Mouse (Mus musculus): ENCODE results near the gene Eif4g1. TPM values are rescaled to one million over a fixed set of nuclear protein-coding genes. Genes with fewer than 3 reads are reported as not detected.

Gene Eif4g1
- polyA plus RNA-seq, 1 experiment from 2014 or later, result 254 TPM

DNA sequence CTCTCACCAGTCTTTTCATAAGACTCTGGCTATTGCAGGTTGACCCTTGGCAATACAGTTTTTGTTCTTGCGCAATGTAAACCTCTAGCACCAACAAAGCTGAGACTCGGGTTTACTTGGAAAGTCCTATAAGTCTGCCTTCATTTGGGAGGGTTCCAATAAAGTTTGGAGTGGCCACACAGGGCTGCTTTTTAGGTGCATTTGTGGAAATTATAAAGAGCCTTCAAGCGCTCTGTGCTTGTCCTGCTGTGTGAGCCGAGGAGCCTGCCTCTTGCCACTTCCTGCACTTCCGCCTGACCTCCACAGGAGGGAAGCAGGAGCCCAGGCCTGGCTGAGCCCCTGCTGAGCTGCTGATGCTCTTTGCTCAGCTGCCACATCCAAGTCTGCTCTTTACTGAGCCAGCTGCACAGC lies 56.2 kb downstream of the Eif4g1 start:
- WGBS, result 35% methylated on average over 5 of the region's 5 CpGs
- Histone ChIP-seq H3K9me3 (no peaks in the 10 kb centered on the region), H3K4me1 (0 out of 2 replicates have a peak, but pooled peaks cover 3% of the 10 kb centered on the region), H3K36me3 (replicated peaks) (peaks cover 34% of the 10 kb centered on the region), H3K27me3 (ENCODE audit: poor library complexity, severe bottlenecking) (no peaks in the 10 kb centered on the region), H3K4me3 (no peak overlapping the region), H3K27ac (no peak overlapping the region)
- DNase-seq (ENCODE audit: extremely low spot score, low spot score), result peak; percentile 55

DNA sequence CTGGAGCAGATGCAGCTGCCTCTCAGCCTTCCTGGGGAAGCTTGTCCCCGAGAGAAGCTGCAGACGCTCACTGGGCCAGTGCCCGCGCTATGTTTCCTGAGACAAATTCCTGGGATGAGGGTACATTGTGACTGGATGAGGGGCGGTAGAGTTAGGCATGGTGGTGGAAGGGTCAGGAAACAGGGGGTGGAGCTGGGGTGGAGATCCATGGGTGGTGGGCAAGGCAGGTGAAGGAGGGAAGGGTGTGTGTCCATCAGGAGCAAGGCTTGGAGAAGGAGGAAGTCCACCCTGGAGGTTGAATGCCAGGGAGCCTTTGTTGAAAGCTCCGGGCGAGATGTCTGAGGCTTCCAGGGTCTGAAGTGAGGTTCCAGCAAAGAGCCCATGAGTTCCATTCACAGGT lies 57.2 kb downstream of the Eif4g1 start:
- H3K9me3 ChIP-seq, result no peaks in the 10 kb centered on the region
- WGBS, result 87% methylated on average over 7 of the region's 7 CpGs
- no peak overlapping the region for H3K27ac ChIP-seq
- peaks cover 24% of the 10 kb centered on the region for H3K36me3 ChIP-seq (replicated peaks)
- peaks cover 3% of the 10 kb centered on the region; the same call in 1 of the 2 replicates for H3K27me3 ChIP-seq (ENCODE audit: poor library complexity, severe bottlenecking)
- H3K4me1 ChIP-seq, result peaks cover 10% of the 10 kb centered on the region
- no peak for DNase-seq (ENCODE audit: extremely low spot score, low spot score)
- no peak overlapping the region for H3K4me3 ChIP-seq

DNA sequence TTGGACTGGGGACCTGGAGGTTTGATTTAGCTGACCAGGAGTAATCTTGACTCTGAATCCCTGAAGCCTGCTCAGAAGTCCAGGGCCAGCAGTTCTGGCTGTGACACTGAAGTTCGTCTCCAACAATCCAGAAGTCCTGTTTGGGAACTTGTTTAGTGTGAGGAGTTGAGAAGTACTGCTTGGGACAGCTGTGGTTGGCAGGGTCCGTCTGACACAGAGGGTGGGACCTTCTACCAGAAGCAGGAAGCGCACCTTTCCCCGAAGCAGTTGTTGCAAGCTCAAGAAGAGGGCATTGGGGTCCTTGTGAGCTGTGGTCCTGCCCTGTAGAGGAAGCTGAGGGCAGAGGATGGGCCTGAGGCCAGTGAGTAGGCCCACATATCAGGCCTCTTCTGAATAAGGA lies 57.6 kb downstream of the Eif4g1 start:
- 82% methylated on average over 4 of the region's 4 CpGs for WGBS
- Histone ChIP-seq H3K4me3 (no peak overlapping the region), H3K36me3 (replicated peaks) (peaks cover 20% of the 10 kb centered on the region), H3K4me1 (peaks cover 13% of the 10 kb centered on the region), H3K27me3 (ENCODE audit: poor library complexity, severe bottlenecking) (peaks cover 6% of the 10 kb centered on the region; the same call in 1 of the 2 replicates), H3K27ac (no peak overlapping the region), H3K9me3 (no peaks in the 10 kb centered on the region)
- no peak for DNase-seq (ENCODE audit: extremely low spot score, low spot score)

DNA sequence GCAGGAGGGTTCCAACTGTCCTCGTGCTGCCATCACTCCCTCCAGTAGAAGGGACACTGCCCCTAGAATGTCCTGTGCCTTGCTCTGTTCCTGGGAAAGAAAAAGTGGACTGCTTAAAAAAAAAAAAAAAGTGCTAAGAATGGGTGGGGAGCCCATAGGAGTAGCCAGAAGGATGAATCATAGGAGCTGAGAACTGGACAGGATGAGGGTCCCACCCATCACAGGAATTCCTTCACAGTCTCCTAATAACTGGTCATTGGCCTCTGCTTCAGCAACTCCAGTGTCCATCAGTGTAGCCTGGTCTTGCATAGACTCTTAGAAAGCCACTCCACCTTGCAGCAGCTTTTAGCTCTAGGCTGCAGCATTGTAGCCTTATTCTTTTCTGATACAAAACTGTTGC lies 58.3 kb downstream of the Eif4g1 start:
- peaks cover 13% of the 10 kb centered on the region for H3K4me1 ChIP-seq
- no peak overlapping the region for H3K4me3 ChIP-seq
- peaks cover 8% of the 10 kb centered on the region for H3K27me3 ChIP-seq (ENCODE audit: poor library complexity, severe bottlenecking)
- no peak for DNase-seq (ENCODE audit: extremely low spot score, low spot score)
- WGBS, result 73% methylated on average over 1 of the region's 1 CpGs
- H3K27ac ChIP-seq, result no peak overlapping the region
- H3K9me3 ChIP-seq, result no peaks in the 10 kb centered on the region
- peaks cover 14% of the 10 kb centered on the region for H3K36me3 ChIP-seq (replicated peaks)

DNA sequence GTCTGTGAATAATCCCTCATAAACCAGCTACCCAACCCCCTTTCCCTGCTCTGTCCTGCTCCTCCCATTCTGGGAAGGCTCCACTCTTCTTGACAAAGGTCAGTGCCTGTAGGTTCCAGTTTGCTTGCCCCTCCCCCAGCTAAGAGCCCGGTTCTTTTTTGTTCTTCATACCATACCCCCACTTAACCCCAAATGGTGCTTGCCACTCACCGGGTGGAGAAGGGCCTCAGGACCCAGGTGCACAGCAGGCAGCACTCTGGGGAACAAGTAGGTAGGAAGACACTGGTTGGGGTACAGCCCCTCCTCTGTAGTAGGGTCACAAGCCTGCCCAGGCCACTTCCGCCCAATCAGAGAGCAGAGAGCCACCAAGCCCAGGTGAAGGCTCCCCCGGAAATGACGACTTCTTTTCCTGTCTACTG lies 62.2 kb downstream of the Eif4g1 start:
- Histone ChIP-seq H3K4me1 (peaks cover 39% of the 10 kb centered on the region), H3K9me3 (no peaks in the 10 kb centered on the region), H3K36me3 (replicated peaks) (no peaks in the 10 kb centered on the region), H3K27me3 (ENCODE audit: poor library complexity, severe bottlenecking) (peaks cover 47% of the 10 kb centered on the region), H3K4me3 (no peak overlapping the region), H3K27ac (no peak overlapping the region)
- WGBS, result 41% methylated on average over 5 of the region's 5 CpGs
- DNase-seq (ENCODE audit: extremely low spot score, low spot score), result no peak

DNA sequence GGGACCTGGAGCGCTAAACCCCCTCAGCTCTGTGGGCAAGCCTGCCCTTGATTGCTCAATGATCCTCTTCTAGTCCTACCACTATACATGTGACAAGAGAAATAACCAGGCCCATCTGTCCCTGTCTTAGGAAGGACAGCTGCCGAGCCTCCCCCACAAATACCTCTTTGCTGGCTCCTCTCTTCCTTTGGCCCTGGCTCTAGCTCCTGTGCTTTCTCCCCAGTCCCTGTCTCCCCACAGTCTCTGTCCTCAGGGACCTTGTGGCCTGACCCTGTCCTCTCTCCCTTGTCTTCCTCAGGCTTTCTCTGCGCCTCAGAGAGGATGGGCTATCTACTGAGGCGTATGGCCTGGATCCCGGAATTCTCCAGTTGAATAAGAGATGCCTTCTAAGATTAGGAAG lies 63.6 kb downstream of the Eif4g1 start:
- WGBS, result 69% methylated on average over 5 of the region's 5 CpGs
- H3K27ac ChIP-seq, result 0 out of 2 replicates have a peak overlapping the region, but pooled peaks have one; percentile 91
- H3K4me1 ChIP-seq, result peaks cover 39% of the 10 kb centered on the region
- no peak for DNase-seq (ENCODE audit: extremely low spot score, low spot score)
- no peak overlapping the region; the same call in 1 of the 2 replicates for H3K4me3 ChIP-seq
- no peaks in the 10 kb centered on the region for H3K36me3 ChIP-seq (replicated peaks)
- H3K27me3 ChIP-seq (ENCODE audit: poor library complexity, severe bottlenecking), result peaks cover 61% of the 10 kb centered on the region
- no peaks in the 10 kb centered on the region for H3K9me3 ChIP-seq

DNA sequence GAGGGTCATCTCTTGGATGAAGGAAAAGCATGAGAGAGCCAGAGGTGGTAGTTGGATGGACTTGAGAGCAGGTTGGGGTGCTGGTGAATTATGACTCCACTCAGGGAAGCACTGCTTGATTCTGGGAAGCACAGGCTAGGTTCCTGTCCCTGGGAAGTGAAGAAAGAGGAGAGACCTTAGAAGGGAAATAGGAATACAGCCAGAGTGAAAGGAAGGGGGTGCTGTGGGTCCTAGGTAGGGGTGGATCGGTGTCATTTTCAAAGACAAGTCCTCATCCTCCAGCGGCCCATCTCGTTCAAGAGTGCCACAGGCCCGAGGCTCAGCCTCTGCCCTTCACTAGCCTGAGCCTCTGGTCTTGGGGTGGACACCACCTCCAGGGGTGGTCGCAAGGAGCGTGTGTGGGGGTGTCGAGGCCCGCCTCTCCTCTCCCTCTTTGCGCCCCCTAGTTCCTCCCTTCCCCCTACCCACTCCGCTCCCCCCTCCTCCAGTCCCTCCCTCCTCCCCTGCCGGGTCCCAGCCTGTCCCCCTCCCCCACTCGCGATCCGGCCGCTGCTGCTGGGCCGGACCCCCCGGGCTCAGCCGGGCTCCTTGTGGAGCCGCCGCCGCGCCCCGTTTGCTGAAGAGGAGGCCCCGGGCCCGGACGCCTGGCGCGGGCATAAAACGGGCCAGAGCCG lies 64.3 kb downstream of the Eif4g1 start:
- H3K9me3 ChIP-seq, result no peaks in the 10 kb centered on the region
- H3K36me3 ChIP-seq (replicated peaks), result no peaks in the 10 kb centered on the region
- H3K27me3 ChIP-seq (ENCODE audit: poor library complexity, severe bottlenecking), result peaks cover 68% of the 10 kb centered on the region
- H3K4me1 ChIP-seq, result peaks cover 39% of the 10 kb centered on the region
- WGBS, result under 1% methylated on average over 28 of the region's 30 CpGs
- peak overlapping the region; percentile 91 for H3K27ac ChIP-seq
- H3K4me3 ChIP-seq, result peak overlapping the region; percentile 79
- peak; percentile 33 for DNase-seq (ENCODE audit: extremely low spot score, low spot score)

DNA sequence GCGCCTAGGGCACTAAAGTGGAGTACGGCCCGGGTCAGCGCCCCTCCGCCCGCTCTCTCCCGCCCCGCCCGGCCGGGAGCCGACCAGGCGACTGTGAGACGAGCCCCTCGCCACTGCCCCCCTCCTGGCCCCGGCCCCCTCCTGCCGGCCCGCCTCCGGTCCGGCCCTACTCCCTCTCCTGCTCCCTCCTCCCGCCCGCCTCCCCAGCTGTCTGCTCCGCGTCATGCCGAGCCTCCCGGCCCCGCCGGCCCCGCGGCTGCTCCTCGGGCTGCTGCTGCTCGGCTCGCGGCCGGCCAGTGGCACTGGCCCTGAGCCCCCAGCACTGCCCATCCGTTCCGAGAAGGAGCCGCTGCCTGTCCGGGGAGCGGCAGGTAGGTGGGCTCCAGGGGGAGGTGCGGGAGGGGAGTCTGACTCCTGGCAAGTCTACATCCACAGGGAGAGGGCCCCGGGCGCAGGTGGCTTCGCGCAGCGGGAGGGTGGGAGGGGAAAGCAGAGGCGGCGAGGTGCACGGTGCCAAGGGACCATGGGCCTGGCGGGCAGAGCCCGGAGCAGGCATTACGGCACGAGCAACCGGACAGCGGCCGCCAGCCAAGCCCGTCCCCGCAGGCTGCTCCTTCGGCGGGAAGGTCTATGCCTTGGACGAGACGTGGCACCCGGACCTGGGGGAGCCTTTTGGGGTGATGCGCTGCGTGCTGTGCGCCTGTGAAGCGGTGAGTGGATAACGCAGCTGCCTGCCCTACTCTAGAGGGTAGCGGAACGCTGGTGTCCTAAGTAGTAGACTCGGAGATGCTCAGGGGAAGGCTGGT lies 65.0 kb downstream of the Eif4g1 start, which contains the start of gene Chrd:
Chrd (plus strand) TSS at position 203 of the 806 bp plus-strand sequence.
- WGBS, result under 1% methylated on average over 61 of the region's 70 CpGs
- H3K36me3 ChIP-seq (replicated peaks), result no peaks in the 10 kb centered on the region

DNA sequence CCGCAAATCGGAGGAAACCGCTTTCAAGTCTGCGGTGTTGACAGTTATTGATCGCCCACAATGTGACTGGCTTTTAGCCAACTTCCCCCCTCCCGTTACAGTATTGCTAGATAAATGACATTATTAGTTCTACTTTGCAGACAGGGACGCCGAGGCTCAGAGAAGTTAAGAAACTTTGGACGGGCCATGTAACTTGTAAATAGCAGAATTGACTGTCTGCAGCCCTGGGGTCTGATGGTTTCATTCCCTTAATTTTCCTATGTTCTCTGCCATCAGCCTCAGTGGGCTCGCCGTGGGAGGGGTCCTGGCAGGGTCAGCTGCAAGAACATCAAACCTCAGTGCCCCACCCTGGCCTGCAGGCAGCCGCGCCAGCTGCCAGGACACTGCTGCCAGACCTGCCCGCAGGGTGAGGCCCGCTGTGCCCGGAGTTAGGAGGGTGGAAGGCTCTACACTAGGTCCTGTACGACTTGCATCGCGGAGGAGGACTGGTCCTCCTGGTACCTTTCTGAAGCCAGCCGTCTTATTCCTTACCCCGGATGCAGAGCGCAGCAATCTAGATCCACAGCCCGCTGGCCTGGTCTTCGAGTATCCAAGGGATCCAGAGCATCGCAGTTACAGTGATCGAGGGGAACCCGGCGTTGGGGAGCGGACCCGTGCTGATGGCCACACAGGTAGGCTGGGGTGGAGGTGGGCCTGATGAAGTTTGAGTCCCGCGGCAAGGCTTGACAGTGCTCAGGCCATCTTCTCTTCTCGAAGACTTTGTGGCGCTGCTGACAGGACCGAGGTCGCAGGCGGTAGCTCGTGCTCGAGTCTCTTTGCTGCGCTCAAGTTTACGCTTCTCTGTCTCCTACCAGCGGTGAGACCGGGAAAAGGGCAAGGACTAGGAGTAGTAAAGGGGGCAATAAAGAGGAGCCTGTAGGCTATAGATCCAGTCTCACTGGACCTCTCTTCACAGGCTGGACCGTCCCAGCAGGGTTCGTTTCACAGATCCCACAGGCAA lies 65.9 kb downstream of the Eif4g1 start, which contains the start of gene Thpo:
Thpo (minus strand) TSS at position 781 of the 1,000 bp plus-strand sequence.
- H3K9me3 ChIP-seq, result no peaks in the 10 kb centered on the region
- H3K36me3 ChIP-seq (replicated peaks), result no peaks in the 10 kb centered on the region
- peaks cover 68% of the 10 kb centered on the region for H3K27me3 ChIP-seq (ENCODE audit: poor library complexity, severe bottlenecking)
- DNase-seq (ENCODE audit: extremely low spot score, low spot score), result peak; percentile 39
- H3K4me1 ChIP-seq, result peaks cover 39% of the 10 kb centered on the region
- WGBS, result 3% methylated on average over 45 of the region's 45 CpGs
- H3K27ac ChIP-seq, result peak within 1 kb of the TSS; percentile 91
- peak within 1 kb of the TSS; percentile 79 for H3K4me3 ChIP-seq

More for the DNA sequence above, 65.0 kb downstream of the Eif4g1 start, which contains the start of gene Chrd:
- Histone ChIP-seq H3K4me3 (peak within 1 kb of the TSS; percentile 79), H3K4me1 (peaks cover 39% of the 10 kb centered on the region), H3K27me3 (ENCODE audit: poor library complexity, severe bottlenecking) (peaks cover 68% of the 10 kb centered on the region), H3K27ac (peak within 1 kb of the TSS; percentile 91), H3K9me3 (no peaks in the 10 kb centered on the region)
- peak; percentile 69 for DNase-seq (ENCODE audit: extremely low spot score, low spot score)

DNA sequence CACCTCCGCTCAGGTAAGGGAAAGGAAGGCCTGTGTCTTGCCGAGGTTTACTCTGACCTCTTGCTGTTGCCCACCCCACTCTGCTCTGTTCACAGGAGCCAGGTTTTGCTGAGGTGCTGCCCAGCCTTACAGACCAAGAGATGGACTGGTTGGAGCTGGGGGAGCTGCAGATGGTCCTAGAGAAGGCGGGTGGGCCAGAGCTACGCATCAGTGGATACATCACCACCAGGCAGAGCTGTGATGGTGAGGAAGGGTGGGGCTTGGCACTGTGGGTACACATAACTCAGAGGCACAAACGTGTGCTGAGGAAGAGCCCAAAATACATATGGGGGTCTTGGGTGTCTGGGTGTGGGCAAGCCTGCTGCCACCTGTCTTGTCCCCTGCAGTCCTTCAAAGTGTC lies 67.5 kb downstream of the Eif4g1 start:
- no peak overlapping the region for H3K4me3 ChIP-seq
- H3K9me3 ChIP-seq, result no peaks in the 10 kb centered on the region
- DNase-seq (ENCODE audit: extremely low spot score, low spot score), result no peak
- H3K4me1 ChIP-seq, result peaks cover 30% of the 10 kb centered on the region
- 87% methylated on average over 5 of the region's 5 CpGs for WGBS
- H3K27ac ChIP-seq, result no peak overlapping the region
- H3K36me3 ChIP-seq (replicated peaks), result no peaks in the 10 kb centered on the region; the same call in 1 of the 2 replicates
- H3K27me3 ChIP-seq (ENCODE audit: poor library complexity, severe bottlenecking), result peaks cover 62% of the 10 kb centered on the region

DNA sequence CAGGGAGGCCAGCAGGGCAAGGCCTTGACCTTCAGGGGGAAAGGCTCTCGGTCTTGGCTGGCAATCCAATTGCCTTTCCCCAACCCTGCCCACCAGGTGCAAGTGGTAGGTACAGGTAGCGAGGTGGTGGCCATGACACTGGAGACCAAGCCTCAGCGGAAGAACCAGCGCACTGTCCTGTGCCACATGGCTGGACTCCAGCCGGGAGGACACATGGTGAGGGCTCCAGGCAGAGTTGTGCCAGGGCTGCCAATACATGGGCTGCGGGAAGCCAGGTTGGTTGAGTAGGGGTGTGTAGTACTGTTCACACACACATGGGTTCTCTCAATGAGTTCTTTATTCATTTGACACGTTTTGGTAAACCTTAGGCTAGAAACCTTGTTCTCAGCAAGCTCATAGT lies 68.1 kb downstream of the Eif4g1 start:
- H3K4me3 ChIP-seq, result no peak overlapping the region
- H3K27me3 ChIP-seq (ENCODE audit: poor library complexity, severe bottlenecking), result peaks cover 62% of the 10 kb centered on the region
- no peaks in the 10 kb centered on the region; the same call in 1 of the 2 replicates for H3K36me3 ChIP-seq (replicated peaks)
- no peak overlapping the region for H3K27ac ChIP-seq
- no peak for DNase-seq (ENCODE audit: extremely low spot score, low spot score)
- H3K9me3 ChIP-seq, result no peaks in the 10 kb centered on the region
- H3K4me1 ChIP-seq, result peaks cover 30% of the 10 kb centered on the region
- WGBS, result 92% methylated on average over 7 of the region's 7 CpGs

DNA sequence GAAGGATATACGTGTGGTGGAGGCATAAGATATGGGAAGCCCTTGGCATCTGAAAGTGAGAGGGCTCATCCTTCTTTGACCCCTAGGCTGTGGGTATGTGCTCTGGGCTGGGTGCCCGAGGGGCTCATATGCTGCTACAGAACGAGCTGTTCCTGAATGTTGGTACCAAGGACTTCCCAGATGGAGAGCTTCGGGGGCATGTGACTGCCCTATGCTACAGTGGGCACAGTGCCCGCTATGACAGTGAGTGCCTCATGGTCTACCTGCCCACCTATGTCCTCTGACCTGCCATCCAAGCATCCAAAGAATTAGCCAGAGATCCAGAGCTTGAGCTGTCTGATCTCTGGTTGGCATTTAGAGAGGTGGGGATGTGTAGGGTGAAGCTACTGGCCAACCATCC lies 68.7 kb downstream of the Eif4g1 start:
- 86% methylated on average over 5 of the region's 5 CpGs for WGBS
- H3K4me1 ChIP-seq, result peaks cover 27% of the 10 kb centered on the region
- H3K27me3 ChIP-seq (ENCODE audit: poor library complexity, severe bottlenecking), result peaks cover 56% of the 10 kb centered on the region
- DNase-seq (ENCODE audit: extremely low spot score, low spot score), result no peak
- no peak overlapping the region for H3K27ac ChIP-seq
- H3K36me3 ChIP-seq (replicated peaks), result no peaks in the 10 kb centered on the region; the same call in 1 of the 2 replicates
- no peaks in the 10 kb centered on the region for H3K9me3 ChIP-seq
- no peak overlapping the region for H3K4me3 ChIP-seq
